Mouse (Mus musculus) lung, postnatal 0 days (tissue): ENCODE measurements around the gene Tpcn1. TPM values are rescaled to one million over a fixed set of nuclear protein-coding genes. Genes with fewer than 3 reads are reported as not detected.

Experiments
- ATAC-seq: fragments of 200-750 bp; cut with Nextera tagmentation; 2 replicates; pipeline ENCODE4 v1.8.0; 2017; ENCODE audit warnings: moderate library complexity
- DNase-seq: peaks from one replicate; pipeline ENCODE4 v3.0.0-alpha.2; 2016; ENCODE audit warnings: low spot score
- H3K27ac ChIP-seq: fragments of 300-500 bp; sonication (generic); 2 replicates; pipeline ENCODE4 v1.5.1; 2014; ENCODE audit warnings: antibody characterized with exemption, mild to moderate bottlenecking, low read length, mixed read lengths
- H3K27me3 ChIP-seq: fragments of 300-500 bp; sonication (generic); replicated peaks from 2 replicates; pipeline ENCODE4 v1.6.1; 2014; ENCODE audit warnings: low read length, mixed read lengths; ENCODE audit not compliant: insufficient read depth
- H3K36me3 ChIP-seq: fragments of 300-500 bp; sonication (generic); 2 replicates; pipeline ENCODE4 v1.6.1; 2014; ENCODE audit warnings: low read length, mixed read lengths; ENCODE audit not compliant: insufficient read depth
- H3K4me1 ChIP-seq: fragments of 300-500 bp; sonication (generic); 2 replicates; pipeline ENCODE4 v1.6.1; 2014; ENCODE audit warnings: antibody characterized with exemption, low read depth, low read length, mixed read lengths; ENCODE audit not compliant: insufficient read depth
- H3K4me2 ChIP-seq: fragments of 300-500 bp; sonication (generic); replicated peaks from 2 replicates; pipeline ENCODE4 v1.6.1; 2014; ENCODE audit warnings: low read depth, mild to moderate bottlenecking, low read length, moderate library complexity, mixed read lengths
- H3K4me3 ChIP-seq: fragments of 300-500 bp; sonication (generic); 2 replicates; pipeline ENCODE4 v1.5.1; 2014; ENCODE audit warnings: low read depth, low read length
- H3K9ac ChIP-seq: fragments of 300-500 bp; sonication (generic); replicated peaks from 2 replicates; pipeline ENCODE4 v1.6.1; 2014; ENCODE audit warnings: low read depth, mild to moderate bottlenecking
- H3K9me3 ChIP-seq: fragments of 300-500 bp; sonication (generic); 2 replicates; pipeline ENCODE4 v1.6.1; 2016; ENCODE audit warnings: low read length, mixed read lengths
- CTCF ChIP-seq: IDR thresholded peaks from 2 replicates; pipeline ENCODE4 v1.5.1; 2016; ENCODE audit warnings: antibody characterized with exemption, mild to moderate bottlenecking
- EP300 ChIP-seq: IDR thresholded peaks from 2 replicates; pipeline ENCODE4 v1.6.1; 2016; ENCODE audit warnings: antibody characterized with exemption, mild to moderate bottlenecking, control low read depth
- WGBS: fragments of 180-500 bp; shearing (Covaris S2); extraction: QIAGEN DNeasy Blood & Tissue Kit; methylation state at CpG from one replicate; pipeline ENCODE4 v1.1.7; 2014; 5-methylcytosine and 5-hydroxymethylcytosine counted together
- polyA plus RNA-seq: library from polyadenylated mRNA; unstranded; fragments of >200 nt; fragmentation: Nextera tagmentation; extraction: Ambion mirVana; gene quantifications from 2 replicates; pipeline ENCODE4 v1.2.1, GENCODE M21; 2015

Tpcn1 gene
- polyA plus RNA-seq, 1 experiment from 2014 or later, result 17.5 TPM

- Histone ChIP-seq H3K9ac (no peak overlapping the region), H3K9me3 (no peaks in the 10 kb centered on the region), H3K4me2 (no peak overlapping the region), H3K27ac (no peak overlapping the region), H3K36me3 (peaks cover 48% of the 10 kb centered on the region), H3K4me3 (no peak overlapping the region), H3K4me1 (no peaks in the 10 kb centered on the region), H3K27me3 (no peaks in the 10 kb centered on the region)
- WGBS, result 89% methylated on average over 23 of the region's 23 CpGs
- DNase-seq (no peak), ATAC-seq (no peak)
- no peak for TF ChIP-seq EP300
- no peak for TF ChIP-seq CTCF
Measured at GRCm38 (mm10) chr5:120621078-120621765, 32.7 kb upstream of the Tpcn1 start.

- no peaks in the 10 kb centered on the region for H3K27me3 ChIP-seq
- no peak overlapping the region for H3K4me2 ChIP-seq
- H3K9ac ChIP-seq, result no peak overlapping the region
- peak; percentile 25; the same call in 1 of the 2 replicates for ATAC-seq
- no peak for TF ChIP-seq EP300
- TF ChIP-seq CTCF, result peak; percentile 96
- peak; percentile 59 for DNase-seq
- H3K4me3 ChIP-seq, result no peak overlapping the region
- WGBS, result 70% methylated on average over 17 of the region's 18 CpGs
- H3K27ac ChIP-seq, result no peak overlapping the region
- no peaks in the 10 kb centered on the region for H3K4me1 ChIP-seq
- H3K36me3 ChIP-seq, result peaks cover 48% of the 10 kb centered on the region
- no peaks in the 10 kb centered on the region for H3K9me3 ChIP-seq
Measured at GRCm38 (mm10) chr5:120620375-120621077, 32.1 kb upstream of the Tpcn1 start.

GRCm38 (mm10) chr5:120619201-120619600 is 30.7 kb upstream of the Tpcn1 start:
- no peak for TF ChIP-seq EP300
- TF ChIP-seq CTCF, result peak; percentile 83
- Histone ChIP-seq H3K27me3 (no peaks in the 10 kb centered on the region), H3K4me1 (no peaks in the 10 kb centered on the region), H3K4me3 (no peak overlapping the region), H3K27ac (no peak overlapping the region), H3K9me3 (no peaks in the 10 kb centered on the region), H3K36me3 (peaks cover 48% of the 10 kb centered on the region), H3K4me2 (no peak overlapping the region), H3K9ac (no peak overlapping the region)
- 18% methylated on average over 5 of the region's 5 CpGs for WGBS
- DNase-seq (peak; percentile 38), ATAC-seq (no peak)

- H3K36me3 ChIP-seq, result peaks cover 44% of the 10 kb centered on the region
- DNase-seq (no peak), ATAC-seq (no peak)
- H3K4me3 ChIP-seq, result no peak overlapping the region
- H3K9ac ChIP-seq, result no peak overlapping the region
- TF ChIP-seq EP300 (no peak), CTCF (no peak)
- H3K9me3 ChIP-seq, result no peaks in the 10 kb centered on the region
- no peak overlapping the region for H3K27ac ChIP-seq
- no peaks in the 10 kb centered on the region for H3K27me3 ChIP-seq
- no peak overlapping the region for H3K4me2 ChIP-seq
- H3K4me1 ChIP-seq, result peaks cover 4% of the 10 kb centered on the region
- 80% methylated on average over 12 of the region's 12 CpGs for WGBS
Measured at GRCm38 (mm10) chr5:120618778-120619177, 30.3 kb upstream of the Tpcn1 start.

- TF ChIP-seq CTCF (peak; percentile 65), EP300 (no peak)
- no peaks in the 10 kb centered on the region for H3K9me3 ChIP-seq
- no peak overlapping the region for H3K4me3 ChIP-seq
- H3K4me2 ChIP-seq, result no peak overlapping the region
- H3K4me1 ChIP-seq, result peaks cover 6% of the 10 kb centered on the region
- peaks cover 18% of the 10 kb centered on the region for H3K36me3 ChIP-seq
- no peak overlapping the region for H3K27ac ChIP-seq
- no peak overlapping the region for H3K9ac ChIP-seq
- DNase-seq (no peak), ATAC-seq (no peak)
- H3K27me3 ChIP-seq, result no peaks in the 10 kb centered on the region
- 97% methylated on average over 4 of the region's 4 CpGs for WGBS
Measured at GRCm38 (mm10) chr5:120615903-120616302, 27.4 kb upstream of the Tpcn1 start.

- H3K4me3 ChIP-seq, result peak overlapping the region; percentile 68
- H3K27ac ChIP-seq, result peak overlapping the region; percentile 87
- TF ChIP-seq CTCF (no peak), EP300 (no peak)
- 1% methylated on average over 68 of the region's 69 CpGs for WGBS
- no peaks in the 10 kb centered on the region for H3K36me3 ChIP-seq
- ATAC-seq (peak; percentile 94), DNase-seq (peak; percentile 100)
- H3K9ac ChIP-seq, result peak overlapping the region; percentile 48
- H3K4me1 ChIP-seq, result peaks cover 6% of the 10 kb centered on the region
- peak overlapping the region; percentile 85 for H3K4me2 ChIP-seq
- H3K27me3 ChIP-seq, result no peaks in the 10 kb centered on the region
- H3K9me3 ChIP-seq, result no peaks in the 10 kb centered on the region
Measured at GRCm38 (mm10) chr5:120612822-120613604, 24.5 kb upstream of the Tpcn1 start.
